Mouse (Mus musculus) cerebellum, adult 9-10 months (tissue): ENCODE measurements around the gene Prkar2a.

Experiments used
- DNase-seq: peaks from one replicate; pipeline ENCODE4 v3.0.0; 2022

Gene Prkar2a

GRCm38 (mm10) chr9:108752142-108752920 lies 63.2 kb downstream of the Prkar2a start:
- DNase-seq, result no peak

- peak; percentile 81 for DNase-seq
Observed at GRCm38 (mm10) chr9:108753326-108753725, 64.2 kb downstream of the Prkar2a start.

GRCm38 (mm10) chr9:108753976-108754375 lies 64.9 kb downstream of the Prkar2a start:
- no peak for DNase-seq

DNA sequence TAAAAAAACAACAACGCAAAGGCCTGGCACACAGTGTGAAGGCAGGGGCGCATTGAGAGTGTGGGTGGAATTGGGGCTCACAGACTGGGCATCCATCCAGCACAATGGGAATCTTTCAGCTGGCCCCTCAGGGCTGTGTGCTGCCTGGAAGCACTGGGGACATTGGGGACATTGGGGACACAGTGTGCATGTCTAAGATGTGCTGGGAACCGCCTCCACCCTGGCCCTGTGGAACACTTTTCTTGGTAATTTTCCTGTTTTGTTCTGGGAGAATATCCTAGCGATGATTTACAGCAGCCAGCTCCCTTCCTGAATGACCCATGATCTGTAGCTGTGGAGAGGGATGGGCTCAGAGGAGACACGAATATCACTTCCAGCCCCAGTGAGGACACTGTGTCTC lies 65.3 kb downstream of the Prkar2a start:
- no peak for DNase-seq

GRCm38 (mm10) chr9:108757406-108757805 lies 68.3 kb downstream of the Prkar2a start:
- no peak for DNase-seq

DNA sequence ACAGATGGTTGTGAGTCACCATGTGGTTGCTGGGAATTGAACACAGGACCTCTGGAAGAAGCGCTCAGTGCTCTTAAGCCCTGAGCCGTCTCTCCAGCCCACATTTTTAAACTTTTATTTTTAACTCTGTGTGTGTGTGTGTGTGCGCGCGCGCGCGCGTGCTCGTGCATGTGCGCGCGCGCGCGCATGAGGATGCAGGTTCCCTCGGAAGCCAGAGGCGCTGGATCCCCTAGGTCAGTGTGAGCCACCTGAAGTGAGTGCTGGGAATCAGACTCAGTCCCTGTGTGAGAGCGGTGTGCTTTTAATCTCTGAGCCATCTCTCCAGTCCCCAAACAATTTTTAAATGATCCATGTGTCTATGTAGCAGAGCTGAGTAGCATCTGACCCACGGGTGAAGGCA lies 70.0 kb downstream of the Prkar2a start:
- DNase-seq, result no peak

GRCm38 (mm10) chr9:108759805-108760204 lies 70.7 kb downstream of the Prkar2a start:
- no peak for DNase-seq

DNA sequence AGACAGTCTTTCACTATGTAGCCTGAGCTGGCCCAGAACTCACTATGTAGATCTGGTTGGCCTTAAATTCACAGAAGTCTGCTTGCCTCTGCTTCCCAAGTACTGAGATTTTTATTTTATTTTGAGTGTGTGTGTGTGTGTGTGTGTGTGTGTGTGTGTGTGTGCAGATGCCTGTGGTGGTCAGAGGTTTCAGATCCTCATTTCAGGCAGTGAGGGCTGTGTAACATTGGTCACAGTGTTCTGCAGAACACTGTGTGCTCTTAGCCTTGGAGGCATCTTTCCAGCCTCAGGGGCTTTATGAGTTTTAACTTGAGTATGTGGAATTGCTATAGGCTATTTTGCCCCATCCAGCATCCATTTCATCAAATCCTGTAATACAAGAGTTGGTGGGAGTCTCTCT lies 72.4 kb downstream of the Prkar2a start:
- no peak for DNase-seq

DNA sequence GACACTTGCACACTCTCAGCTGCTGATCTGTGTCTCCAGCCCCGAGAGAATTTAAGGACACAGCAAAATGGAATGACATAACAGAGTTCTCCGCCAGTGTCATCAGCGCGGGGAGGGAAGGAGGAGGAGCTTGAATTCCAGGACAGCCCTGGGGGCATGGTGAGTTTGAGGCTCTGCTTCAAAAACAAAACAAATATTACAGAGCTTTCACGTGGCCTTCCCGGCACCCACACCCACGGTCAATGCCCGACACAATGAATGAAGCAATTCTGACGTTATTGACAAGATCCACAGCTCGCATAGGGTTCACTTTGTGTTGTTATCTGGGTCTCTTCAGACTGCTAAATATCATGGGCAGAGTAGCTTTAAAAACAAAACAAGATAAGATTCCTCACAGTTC lies 75.9 kb downstream of the Prkar2a start:
- DNase-seq, result no peak

GRCm38 (mm10) chr9:108776614-108777013 lies 87.5 kb downstream of the Prkar2a start:
- DNase-seq, result no peak

GRCm38 (mm10) chr9:108777276-108777675 lies 88.2 kb downstream of the Prkar2a start:
- DNase-seq, result no peak

GRCm38 (mm10) chr9:108780959-108781358 lies 91.8 kb downstream of the Prkar2a start:
- no peak for DNase-seq

- DNase-seq, result no peak
Observed at GRCm38 (mm10) chr9:108781891-108782290, 92.8 kb downstream of the Prkar2a start.

- no peak for DNase-seq
Observed at GRCm38 (mm10) chr9:108782836-108783547, 93.9 kb downstream of the Prkar2a start.

DNA sequence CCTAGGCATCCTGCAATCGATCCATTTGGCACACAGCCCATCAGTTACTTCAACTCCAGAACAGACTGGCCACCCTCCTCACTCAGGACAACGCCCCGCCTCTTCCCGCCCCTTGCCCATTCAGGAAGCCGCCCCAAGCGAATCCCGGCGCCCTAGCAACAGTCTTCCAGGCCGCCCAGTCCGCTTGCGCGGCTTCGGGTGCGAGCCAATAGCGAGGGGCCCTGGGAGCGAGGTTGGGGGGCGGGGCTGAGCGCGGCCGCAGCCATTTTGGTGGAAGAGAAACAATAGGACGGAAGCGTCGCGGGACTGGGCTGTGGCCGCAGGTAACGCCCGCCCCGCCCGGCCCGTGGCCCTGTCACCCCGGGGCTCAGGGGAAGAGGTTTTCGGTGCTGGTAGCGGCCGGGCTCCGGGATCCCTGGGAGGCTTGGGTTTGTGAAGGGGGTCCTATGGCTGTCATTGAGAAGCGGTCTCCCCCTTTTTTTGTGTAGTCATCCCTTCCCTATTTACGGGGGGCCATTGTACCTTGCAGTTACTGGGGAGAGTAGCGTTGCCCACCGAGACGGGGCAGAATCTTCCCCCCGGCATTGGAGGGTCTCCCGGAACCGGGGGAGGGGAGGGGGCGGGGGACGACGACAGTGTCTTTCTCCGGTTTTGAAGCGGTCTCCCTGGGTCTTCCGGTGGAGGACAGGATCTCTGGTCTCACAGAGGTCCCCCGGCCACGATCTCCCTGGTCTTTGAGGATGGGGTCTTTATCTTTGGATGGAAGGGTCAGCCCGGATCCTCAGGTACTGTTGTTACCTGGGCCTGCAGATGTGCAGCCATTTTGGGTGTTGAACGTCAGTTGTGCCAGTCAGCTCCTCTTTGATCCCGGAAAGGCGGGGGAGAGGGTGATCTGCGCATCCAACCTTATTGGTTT lies 94.7 kb downstream of the Prkar2a start, which contains the start of gene Ip6k2:
TSS of gene Ip6k2 (plus strand) at position 249 of the 916 bp plus-strand sequence.
- peak; percentile 96 for DNase-seq

- no peak for DNase-seq
Observed at GRCm38 (mm10) chr9:108785416-108785815, 96.3 kb downstream of the Prkar2a start.

DNA sequence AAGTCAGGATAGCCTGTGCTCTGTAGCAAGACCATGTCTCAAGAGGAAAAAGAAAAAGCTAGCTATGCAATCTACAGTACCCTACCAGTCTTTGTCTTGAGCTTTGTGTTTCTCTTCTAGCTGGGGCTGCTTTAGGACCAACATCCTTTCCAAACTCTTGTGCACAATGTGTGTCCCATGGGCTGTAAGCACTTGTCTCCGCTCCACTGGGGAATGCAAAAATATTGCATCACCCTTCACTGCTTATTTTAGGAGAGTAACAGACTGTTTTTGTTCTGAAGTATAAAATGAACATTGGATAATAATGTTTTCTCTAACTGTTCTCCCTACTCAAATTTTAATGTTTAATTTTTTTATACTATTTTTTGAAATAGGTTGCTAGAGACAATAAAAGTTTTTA lies 97.4 kb downstream of the Prkar2a start:
- no peak for DNase-seq

- no peak for DNase-seq
Observed at GRCm38 (mm10) chr9:108787080-108787479, 98.0 kb downstream of the Prkar2a start.

GRCm38 (mm10) chr9:108788713-108789112 lies 99.6 kb downstream of the Prkar2a start:
- DNase-seq, result peak; percentile 7

- no peak for DNase-seq
Observed at GRCm38 (mm10) chr9:108792307-108792706, 103.2 kb downstream of the Prkar2a start.

DNA sequence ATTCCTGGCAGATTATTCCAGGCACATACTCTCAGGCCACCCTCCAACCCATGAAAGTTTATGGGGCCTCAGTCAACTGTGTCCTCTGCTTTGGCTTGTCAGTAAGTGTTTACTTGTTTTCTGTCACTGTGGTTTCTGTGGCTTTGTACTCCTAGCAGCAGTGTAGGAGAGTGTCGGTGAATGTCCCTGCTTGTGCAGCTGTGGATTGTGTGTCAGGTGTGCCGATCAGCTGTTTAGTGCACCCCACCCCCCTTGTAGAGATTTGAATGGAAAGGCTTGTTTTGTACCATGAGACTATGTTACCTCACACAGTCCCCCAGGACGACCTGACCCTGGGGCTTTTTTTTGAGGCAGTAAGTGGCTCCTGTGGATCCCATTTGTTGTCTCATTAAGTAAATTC lies 103.6 kb downstream of the Prkar2a start:
- peak; percentile 7 for DNase-seq

DNA sequence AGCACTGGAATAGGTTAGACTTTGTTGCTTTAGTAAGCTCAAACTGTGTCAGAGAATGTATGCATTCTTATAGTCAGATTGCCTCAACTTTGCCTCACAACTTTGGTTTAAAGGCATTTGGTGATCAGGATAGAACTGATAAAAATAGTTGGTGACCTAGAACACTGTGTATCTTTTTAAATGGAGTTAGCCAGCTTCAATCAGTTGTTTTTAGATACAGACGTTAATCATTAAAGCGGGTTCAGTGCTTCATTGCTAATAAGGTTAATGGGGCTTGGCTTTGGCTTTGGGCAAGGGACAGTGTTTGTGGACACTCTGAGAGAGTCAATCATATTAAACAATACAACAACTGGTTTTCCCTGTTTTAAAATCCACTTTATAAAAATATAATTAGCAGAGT lies 106.2 kb downstream of the Prkar2a start:
- no peak for DNase-seq

DNA sequence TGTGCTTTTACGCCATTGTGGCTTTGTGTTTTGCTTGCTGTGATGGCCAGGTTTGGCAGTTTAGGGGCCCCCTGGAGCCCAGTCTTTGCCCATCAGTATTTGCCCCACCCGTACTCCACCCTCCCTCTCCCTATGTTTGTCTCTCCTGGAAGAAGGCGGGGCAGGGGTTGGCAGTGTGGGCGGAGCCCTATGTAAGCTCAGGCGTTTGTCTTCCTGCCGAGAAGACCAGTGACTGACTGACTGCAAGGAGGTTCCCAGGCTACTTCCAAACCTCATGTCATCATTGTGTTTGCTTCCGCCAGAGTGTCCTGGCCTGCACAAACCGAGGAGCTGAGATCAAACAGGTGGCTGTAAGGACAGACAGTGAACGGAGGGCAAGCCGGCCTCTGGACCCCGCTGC lies 106.6 kb downstream of the Prkar2a start:
- no peak for DNase-seq
